Mouse (Mus musculus) liver, embryonic 16.5 days (tissue): ENCODE results near the gene Fam171b. TPM values are rescaled to one million over a fixed set of nuclear protein-coding genes. Genes with fewer than 3 reads are reported as not detected.

Experiments used
- ATAC-seq: fragments of 200-750 bp; cut with Nextera tagmentation; 2 replicates; pipeline ENCODE4 v1.8.0; 2017; ENCODE audit warnings: low read depth, mild to moderate bottlenecking, moderate number of reproducible peaks, moderate library complexity
- H3K27ac ChIP-seq: fragments of 300-500 bp; sonication (generic); 2 replicates; pipeline ENCODE4 v1.5.1; 2014; ENCODE audit warnings: mild to moderate bottlenecking, low read length
- H3K27me3 ChIP-seq: fragments of 300-500 bp; sonication (generic); 2 replicates; pipeline ENCODE4 v1.6.1; 2014; ENCODE audit warnings: low read depth, low read length, mixed read lengths; ENCODE audit not compliant: control insufficient read depth, insufficient read depth
- H3K36me3 ChIP-seq: fragments of 300-500 bp; sonication (generic); 2 replicates; pipeline ENCODE4 v1.6.1; 2014; ENCODE audit warnings: mild to moderate bottlenecking; ENCODE audit not compliant: control insufficient read depth, insufficient read depth
- H3K4me1 ChIP-seq: fragments of 300-500 bp; sonication (generic); 2 replicates; pipeline ENCODE4 v1.6.1; 2014; ENCODE audit warnings: low read depth, low read length, mixed read lengths; ENCODE audit not compliant: control insufficient read depth
- H3K4me2 ChIP-seq: fragments of 300-500 bp; sonication (generic); 2 replicates; pipeline ENCODE4 v1.6.1; 2014; ENCODE audit warnings: low read depth, low read length, mixed read lengths
- H3K4me3 ChIP-seq: fragments of 300-500 bp; sonication (generic); 2 replicates; pipeline ENCODE4 v1.5.1; 2014; ENCODE audit warnings: low read depth, mild to moderate bottlenecking, low read length
- H3K9ac ChIP-seq: fragments of 300-500 bp; sonication (generic); 2 replicates; pipeline ENCODE4 v1.6.1; 2014; ENCODE audit warnings: low read depth, low read length
- H3K9me3 ChIP-seq: fragments of 300-500 bp; sonication (generic); replicated peaks from 2 replicates; pipeline ENCODE4 v1.6.1; 2016; ENCODE audit warnings: low read length; ENCODE audit not compliant: control insufficient read depth
- WGBS: fragments of 180-500 bp; shearing (Covaris S2); extraction: QIAGEN DNeasy Blood & Tissue Kit; methylation state at CpG from one replicate; pipeline ENCODE4 v1.1.7; 2014; ENCODE audit not compliant: insufficient replicate concordance; 5-methylcytosine and 5-hydroxymethylcytosine counted together
- polyA plus RNA-seq: library from polyadenylated mRNA; unstranded; fragments of >200 nt; fragmentation: Nextera tagmentation; extraction: Ambion mirVana; gene quantifications from 2 replicates; pipeline ENCODE4 v1.2.1, GENCODE M21; 2015

Gene Fam171b
- polyA plus RNA-seq, 1 experiment from 2014 or later, result 0.28 TPM

DNA sequence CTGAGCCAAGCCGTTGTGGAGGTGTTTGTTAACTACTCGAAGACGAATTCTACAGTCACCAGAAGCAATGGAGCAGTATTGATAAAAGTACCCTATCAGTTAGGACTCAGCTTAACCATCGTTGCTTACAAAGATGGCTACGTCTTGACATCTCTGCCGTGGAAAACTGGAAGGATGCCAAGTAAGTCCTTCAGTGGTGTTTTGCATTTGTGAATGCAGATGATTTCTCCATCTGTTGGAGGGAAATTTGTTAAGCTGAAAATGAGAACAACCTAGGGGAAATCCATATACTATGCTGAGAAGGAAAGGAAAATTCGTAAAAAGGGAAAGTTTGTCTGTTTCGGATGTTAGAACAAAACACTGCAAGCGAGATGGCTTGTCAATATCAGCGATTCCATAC, 41.0 kb downstream of the Fam171b start:
- H3K9me3 ChIP-seq, result no peaks in the 10 kb centered on the region
- no peaks in the 10 kb centered on the region for H3K36me3 ChIP-seq
- H3K4me2 ChIP-seq, result no peak overlapping the region
- H3K27me3 ChIP-seq, result no peaks in the 10 kb centered on the region
- no peak overlapping the region for H3K4me3 ChIP-seq
- H3K4me1 ChIP-seq, result no peaks in the 10 kb centered on the region
- no peak overlapping the region for H3K9ac ChIP-seq
- 66% methylated on average over 10 of the region's 10 CpGs for WGBS
- H3K27ac ChIP-seq, result no peak overlapping the region
- ATAC-seq, result no peak

DNA sequence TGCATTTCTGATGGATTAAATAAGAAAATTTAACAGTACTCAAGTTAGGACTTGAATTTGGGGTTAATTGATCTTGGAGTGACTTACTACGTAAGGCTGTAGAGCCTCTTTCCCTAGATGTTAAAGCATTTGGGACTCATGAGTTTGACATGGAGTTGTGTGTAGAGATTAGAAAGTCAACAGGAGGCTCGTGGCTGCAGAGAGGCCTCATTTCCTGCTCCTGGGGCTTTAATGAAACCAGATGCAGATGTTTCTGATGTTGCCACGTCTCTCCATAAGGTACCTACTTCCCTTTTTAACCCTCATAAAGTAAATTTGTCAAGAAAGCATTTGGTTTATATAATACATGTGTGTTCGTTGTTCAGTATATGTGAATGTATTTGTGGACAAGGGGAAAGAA, 43.8 kb downstream of the Fam171b start:
- Histone ChIP-seq H3K36me3 (no peaks in the 10 kb centered on the region), H3K9ac (no peak overlapping the region), H3K27ac (no peak overlapping the region), H3K4me1 (no peaks in the 10 kb centered on the region), H3K4me3 (no peak overlapping the region), H3K9me3 (no peaks in the 10 kb centered on the region), H3K4me2 (no peak overlapping the region), H3K27me3 (no peaks in the 10 kb centered on the region)
- no peak for ATAC-seq
- 18% methylated on average over 4 of the region's 4 CpGs for WGBS

DNA sequence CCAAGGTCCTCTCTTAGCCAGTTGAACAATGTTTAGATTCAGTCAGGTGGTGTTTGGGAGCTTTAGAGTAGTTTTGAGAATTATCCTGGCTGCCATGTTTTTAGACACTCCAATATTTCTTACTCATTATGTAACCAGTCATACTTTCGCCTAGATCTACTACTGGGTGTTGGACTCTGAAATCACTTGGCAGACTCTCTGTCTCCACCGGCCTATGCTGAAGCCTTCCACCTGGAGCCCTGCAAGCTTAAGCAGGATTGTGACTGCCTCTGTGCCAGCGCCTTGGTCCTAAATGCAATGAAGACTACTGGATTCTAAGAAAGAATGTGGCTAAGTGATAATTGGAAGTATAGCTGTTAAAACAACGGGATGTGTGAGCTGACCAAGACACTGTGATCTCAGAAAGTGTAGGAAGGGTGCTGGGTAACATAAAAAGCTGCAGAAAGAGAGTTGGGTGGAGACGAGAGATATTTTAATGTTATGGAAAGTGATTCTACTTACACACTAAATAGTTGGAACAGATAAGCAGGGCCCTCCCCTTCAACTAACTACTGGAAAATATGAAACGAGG, 71.5 kb downstream of the Fam171b start:
- Histone ChIP-seq H3K36me3 (no peaks in the 10 kb centered on the region), H3K4me2 (no peak overlapping the region), H3K9ac (no peak overlapping the region), H3K27ac (no peak overlapping the region), H3K27me3 (no peaks in the 10 kb centered on the region), H3K4me1 (no peaks in the 10 kb centered on the region), H3K9me3 (no peaks in the 10 kb centered on the region), H3K4me3 (no peak overlapping the region)
- 52% methylated on average over 6 of the region's 6 CpGs for WGBS
- ATAC-seq, result no peak

DNA sequence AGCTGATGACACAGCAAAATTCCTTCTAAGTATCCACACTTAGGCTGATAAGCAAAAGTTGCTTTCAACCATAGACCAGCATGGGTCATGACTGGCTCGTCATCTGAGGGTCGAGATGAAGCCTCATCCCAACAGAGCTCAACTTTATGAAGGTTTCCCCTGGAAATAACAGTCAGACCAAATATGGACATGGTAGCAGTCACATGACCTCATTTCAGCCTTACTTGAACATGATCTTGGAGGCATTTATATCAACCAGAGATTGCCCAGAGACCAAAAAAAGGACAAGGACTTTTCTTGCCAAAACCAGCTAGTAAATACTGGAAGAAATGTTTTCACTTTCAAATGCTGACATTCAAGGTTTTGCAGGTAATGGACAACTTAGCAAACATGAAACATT, 81.3 kb downstream of the Fam171b start:
- H3K4me3 ChIP-seq, result no peak overlapping the region
- WGBS, result 64% methylated on average over 2 of the region's 2 CpGs
- H3K27me3 ChIP-seq, result no peaks in the 10 kb centered on the region
- H3K9me3 ChIP-seq, result no peaks in the 10 kb centered on the region
- H3K36me3 ChIP-seq, result no peaks in the 10 kb centered on the region
- no peak overlapping the region for H3K4me2 ChIP-seq
- no peak for ATAC-seq
- no peak overlapping the region for H3K9ac ChIP-seq
- no peaks in the 10 kb centered on the region for H3K4me1 ChIP-seq
- no peak overlapping the region for H3K27ac ChIP-seq

DNA sequence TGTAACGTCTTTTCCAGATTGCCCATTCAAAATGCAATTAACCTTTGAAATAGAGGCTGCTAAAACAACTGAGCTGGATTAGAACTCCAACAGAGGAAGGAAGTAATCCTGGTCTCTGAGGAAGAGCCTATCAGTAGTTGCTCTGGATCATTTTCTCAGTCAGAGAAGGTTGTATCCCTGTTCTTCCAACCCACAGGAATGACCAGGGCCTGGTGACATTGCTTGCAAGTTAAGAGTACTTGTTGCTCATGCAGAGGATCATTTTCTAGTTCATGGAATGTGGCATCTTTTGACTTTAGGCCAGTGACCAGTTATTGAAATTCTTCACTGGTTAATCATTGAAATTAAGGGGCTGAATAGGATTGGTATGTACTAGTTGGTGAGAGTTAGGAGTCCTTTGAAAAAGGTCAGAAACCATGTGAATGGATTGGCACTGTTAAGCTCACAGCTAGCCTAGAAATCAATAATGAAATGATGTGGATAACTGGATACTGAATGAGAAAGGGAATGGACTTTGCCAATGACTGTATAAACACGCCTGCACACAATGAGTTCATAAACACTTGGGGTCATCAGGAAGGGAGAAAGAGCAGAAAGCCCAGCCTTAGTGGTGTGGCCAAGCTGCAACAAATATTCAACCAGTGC, 89.6 kb downstream of the Fam171b start:
- no peak for ATAC-seq
- Histone ChIP-seq H3K4me3 (no peak overlapping the region), H3K9ac (no peak overlapping the region), H3K4me2 (no peak overlapping the region), H3K36me3 (no peaks in the 10 kb centered on the region), H3K9me3 (no peaks in the 10 kb centered on the region), H3K27me3 (no peaks in the 10 kb centered on the region), H3K4me1 (no peaks in the 10 kb centered on the region), H3K27ac (no peak overlapping the region)
- WGBS, result 50% methylated on average over 2 of the region's 2 CpGs

DNA sequence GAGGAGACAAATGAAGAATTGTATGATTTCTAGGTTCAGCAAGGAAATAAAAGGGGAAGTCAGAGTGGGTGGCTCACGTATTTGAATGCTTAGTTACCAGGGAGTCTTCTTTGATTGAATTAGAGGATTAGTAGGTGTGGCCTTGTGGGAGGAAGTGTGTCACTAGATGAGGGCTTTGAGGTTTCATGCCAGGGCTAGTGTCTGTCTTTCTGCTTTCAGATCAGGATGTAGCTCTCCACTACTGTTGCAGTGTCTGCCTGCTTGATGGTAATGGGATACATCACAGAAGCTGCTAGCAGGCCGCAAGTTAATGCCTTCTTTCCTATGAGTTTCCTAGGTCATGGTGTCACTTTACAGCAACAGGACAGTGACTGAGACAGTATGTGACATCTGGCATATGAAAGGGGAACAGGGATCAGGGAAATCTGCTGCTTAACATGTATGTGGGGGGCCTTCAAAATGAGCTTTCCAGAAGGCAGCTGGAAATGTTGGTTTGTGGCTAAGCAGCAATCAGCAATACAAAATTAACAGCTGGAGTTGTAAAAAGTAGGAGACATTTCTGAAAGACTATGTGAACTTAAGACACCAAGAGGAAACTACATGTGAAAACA, 117.1 kb downstream of the Fam171b start:
- no peaks in the 10 kb centered on the region for H3K27me3 ChIP-seq
- no peak overlapping the region for H3K4me3 ChIP-seq
- no peak for ATAC-seq
- H3K36me3 ChIP-seq, result no peaks in the 10 kb centered on the region
- no peak overlapping the region for H3K9ac ChIP-seq
- 10% methylated on average over 2 of the region's 2 CpGs for WGBS
- no peaks in the 10 kb centered on the region for H3K4me1 ChIP-seq
- no peak overlapping the region for H3K4me2 ChIP-seq
- H3K27ac ChIP-seq, result no peak overlapping the region
- H3K9me3 ChIP-seq, result no peaks in the 10 kb centered on the region

Other genes starting within 250 kb of the Fam171b start
- gene Zc3h15, start 168.2 kb upstream of the Fam171b start, polyA plus RNA-seq, result 38.9 and 45.5 TPM in 2 replicates
- gene Itgav, start 88.2 kb upstream of the Fam171b start, polyA plus RNA-seq, result 15.0 and 15.7 TPM in 2 replicates
- not detected in 2 replicates for gene Zswim2, start 128.6 kb downstream of the Fam171b start, polyA plus RNA-seq
- not detected in 2 replicates for gene Gm13698, start 143.1 kb downstream of the Fam171b start, polyA plus RNA-seq
- not detected in 2 replicates for gene Gm13693, start 148.9 kb downstream of the Fam171b start, polyA plus RNA-seq
- not detected in 2 replicates for gene Gm13695, start 154.7 kb downstream of the Fam171b start, polyA plus RNA-seq
- not detected in 2 replicates for gene Gm13696, start 160.5 kb downstream of the Fam171b start, polyA plus RNA-seq
- not detected in 2 replicates for gene Gm13694, start 166.3 kb downstream of the Fam171b start, polyA plus RNA-seq
- not detected in 2 replicates for gene Gm13697, start 172.1 kb downstream of the Fam171b start, polyA plus RNA-seq
- not detected in 2 replicates for gene Gm13691, start 177.9 kb downstream of the Fam171b start, polyA plus RNA-seq